Mouse (Mus musculus) embryonic facial prominence, embryonic 11.5 days (tissue): ENCODE measurements around the gene Krt87. TPM values are rescaled to one million over a fixed set of nuclear protein-coding genes. Genes with fewer than 3 reads are reported as not detected.

ENCODE experiments used
- ATAC-seq: fragments of 200-750 bp; cut with Nextera tagmentation; replicated peaks from 2 replicates; pipeline ENCODE4 v1.8.0; 2017; ENCODE audit warnings: low read depth; ENCODE audit not compliant: insufficient number of reproducible peaks, low FRiP score, low TSS enrichment
- DNase-seq: peaks from one replicate; pipeline ENCODE4 v3.0.0-alpha.2; 2015; ENCODE audit warnings: low spot score
- H3K27ac ChIP-seq: fragments of 300-500 bp; sonication (generic); replicated peaks from 2 replicates; pipeline ENCODE4 v1.5.1; 2014; ENCODE audit warnings: mild to moderate bottlenecking, low read depth, low read length, control low read depth
- H3K27me3 ChIP-seq: fragments of 300-500 bp; sonication (generic); 2 replicates; pipeline ENCODE4 v1.6.1; 2014; ENCODE audit warnings: mild to moderate bottlenecking, low read length, moderate library complexity, mixed read lengths; ENCODE audit not compliant: control insufficient read depth, insufficient read depth
- H3K36me3 ChIP-seq: fragments of 300-500 bp; sonication (generic); replicated peaks from 2 replicates; pipeline ENCODE4 v1.6.1; 2014; ENCODE audit warnings: low read depth, mild to moderate bottlenecking, low read length, moderate library complexity, mixed read lengths; ENCODE audit not compliant: control insufficient read depth, insufficient read depth
- H3K4me1 ChIP-seq: fragments of 300-500 bp; sonication (generic); 2 replicates; pipeline ENCODE4 v1.6.1; 2014; ENCODE audit warnings: low read length, mixed read lengths; ENCODE audit not compliant: control insufficient read depth, insufficient read depth
- H3K4me2 ChIP-seq: fragments of 300-500 bp; sonication (generic); 2 replicates; pipeline ENCODE4 v1.6.1; 2014; ENCODE audit warnings: low read depth, mild to moderate bottlenecking, control low read depth, low read length, moderate library complexity
- H3K4me3 ChIP-seq: fragments of 300-500 bp; sonication (generic); 2 replicates; pipeline ENCODE4 v1.5.1; 2014; ENCODE audit warnings: low read depth, low read length, control low read depth
- H3K9ac ChIP-seq: fragments of 300-500 bp; sonication (generic); replicated peaks from 2 replicates; pipeline ENCODE4 v1.6.1; 2014; ENCODE audit warnings: mild to moderate bottlenecking, control low read depth, low read length
- H3K9me3 ChIP-seq: fragments of 300-500 bp; sonication (generic); replicated peaks from 2 replicates; pipeline ENCODE4 v1.6.1; 2016; ENCODE audit warnings: mild to moderate bottlenecking, low read length, inconsistent platforms, mixed read lengths; ENCODE audit not compliant: control insufficient read depth
- WGBS: fragments of 180-500 bp; shearing (Covaris S2); extraction: QIAGEN DNeasy Blood & Tissue Kit; methylation state at CpG from one replicate; pipeline ENCODE4 v1.1.7; 2014; 5-methylcytosine and 5-hydroxymethylcytosine counted together
- polyA plus RNA-seq: library from polyadenylated mRNA; unstranded; fragments of >200 nt; fragmentation: Nextera tagmentation; extraction: Ambion mirVana; gene quantifications from 2 replicates; pipeline ENCODE4 v1.2.1, GENCODE M21; 2014

Krt87 gene
- polyA plus RNA-seq, 1 experiment from 2014 or later = 0.27 TPM

GRCm38 (mm10) chr15:101414807-101415565 is 23.6 kb downstream of the Krt87 start:
- Histone ChIP-seq H3K9me3 (no peaks in the 10 kb centered on the region), H3K27ac (no peak overlapping the region), H3K36me3 (no peaks in the 10 kb centered on the region), H3K9ac (no peak overlapping the region), H3K4me2 (no peak overlapping the region), H3K4me1 (0 out of 2 replicates have a peak, but pooled peaks cover 2% of the 10 kb centered on the region), H3K27me3 (peaks cover 12% of the 10 kb centered on the region; the same call in 1 of the 2 replicates), H3K4me3 (no peak overlapping the region)
- 36% methylated on average over 11 of the region's 11 CpGs for WGBS
- no peak for ATAC-seq
- DNase-seq = no peak

- Histone ChIP-seq H3K27ac (no peak overlapping the region), H3K27me3 (peaks cover 12% of the 10 kb centered on the region; the same call in 1 of the 2 replicates), H3K4me1 (0 out of 2 replicates have a peak, but pooled peaks cover 2% of the 10 kb centered on the region), H3K4me3 (no peak overlapping the region), H3K4me2 (no peak overlapping the region), H3K9me3 (no peaks in the 10 kb centered on the region), H3K36me3 (no peaks in the 10 kb centered on the region), H3K9ac (no peak overlapping the region)
- DNase-seq (no peak), ATAC-seq (no peak)
- WGBS = 23% methylated on average over 7 of the region's 7 CpGs
Measured at GRCm38 (mm10) chr15:101413916-101414635, 24.5 kb downstream of the Krt87 start.

- Histone ChIP-seq H3K27ac (no peak overlapping the region), H3K9ac (no peak overlapping the region), H3K4me1 (0 out of 2 replicates have a peak, but pooled peaks cover 2% of the 10 kb centered on the region), H3K4me2 (peak overlapping the region; percentile 27; the same call in 1 of the 2 replicates), H3K9me3 (no peaks in the 10 kb centered on the region), H3K4me3 (no peak overlapping the region), H3K36me3 (no peaks in the 10 kb centered on the region), H3K27me3 (peaks cover 12% of the 10 kb centered on the region; the same call in 1 of the 2 replicates)
- no peak for DNase-seq
- WGBS = 22% methylated on average over 28 of the region's 31 CpGs
- ATAC-seq = no peak
Measured at GRCm38 (mm10) chr15:101412188-101412587, 26.4 kb downstream of the Krt87 start.

GRCm38 (mm10) chr15:101410775-101411174 is 27.8 kb downstream of the Krt87 start, which contains the start of gene Krt7:
Gene Krt7 (plus strand): TSS chr15:101411043.
- Histone ChIP-seq H3K27ac (no peak within 1 kb of the TSS), H3K4me2 (no peak within 1 kb of the TSS), H3K9ac (no peak within 1 kb of the TSS), H3K4me1 (0 out of 2 replicates have a peak, but pooled peaks cover 2% of the 10 kb centered on the region), H3K27me3 (peaks cover 12% of the 10 kb centered on the region; the same call in 1 of the 2 replicates), H3K9me3 (no peaks in the 10 kb centered on the region), H3K36me3 (no peaks in the 10 kb centered on the region), H3K4me3 (no peak within 1 kb of the TSS)
- DNase-seq (peak; percentile 22), ATAC-seq (no peak)
- 43% methylated on average over 2 of the region's 2 CpGs for WGBS

GRCm38 (mm10) chr15:101398269-101398668 is 40.3 kb downstream of the Krt87 start:
- no peak for ATAC-seq
- Histone ChIP-seq H3K27ac (no peak overlapping the region), H3K27me3 (no peaks in the 10 kb centered on the region), H3K36me3 (no peaks in the 10 kb centered on the region), H3K4me2 (no peak overlapping the region), H3K9me3 (no peaks in the 10 kb centered on the region), H3K4me3 (no peak overlapping the region), H3K4me1 (no peaks in the 10 kb centered on the region), H3K9ac (no peak overlapping the region)
- WGBS = 86% methylated on average over 8 of the region's 8 CpGs
- DNase-seq = no peak

- DNase-seq = no peak
- H3K9me3 ChIP-seq = no peaks in the 10 kb centered on the region
- H3K4me2 ChIP-seq = no peak overlapping the region
- no peaks in the 10 kb centered on the region for H3K4me1 ChIP-seq
- ATAC-seq = no peak
- H3K27ac ChIP-seq = no peak overlapping the region
- 90% methylated on average over 2 of the region's 2 CpGs for WGBS
- no peaks in the 10 kb centered on the region for H3K27me3 ChIP-seq
- H3K36me3 ChIP-seq = no peaks in the 10 kb centered on the region
- H3K9ac ChIP-seq = no peak overlapping the region
- H3K4me3 ChIP-seq = no peak overlapping the region
Measured at GRCm38 (mm10) chr15:101397683-101398082, 40.9 kb downstream of the Krt87 start.

- Histone ChIP-seq H3K4me3 (no peak overlapping the region), H3K4me2 (no peak overlapping the region), H3K27ac (no peak overlapping the region), H3K36me3 (no peaks in the 10 kb centered on the region), H3K9ac (no peak overlapping the region), H3K9me3 (no peaks in the 10 kb centered on the region), H3K4me1 (no peaks in the 10 kb centered on the region), H3K27me3 (no peaks in the 10 kb centered on the region)
- ATAC-seq (no peak), DNase-seq (no peak)
- 61% methylated on average over 3 of the region's 3 CpGs for WGBS
Measured at GRCm38 (mm10) chr15:101396921-101397320, 41.7 kb downstream of the Krt87 start.

- DNase-seq (no peak), ATAC-seq (no peak)
- Histone ChIP-seq H3K36me3 (no peaks in the 10 kb centered on the region), H3K4me2 (no peak overlapping the region), H3K4me1 (no peaks in the 10 kb centered on the region), H3K27ac (no peak overlapping the region), H3K27me3 (no peaks in the 10 kb centered on the region), H3K9me3 (no peaks in the 10 kb centered on the region), H3K9ac (no peak overlapping the region), H3K4me3 (no peak overlapping the region)
- 63% methylated on average over 7 of the region's 7 CpGs for WGBS
Measured at GRCm38 (mm10) chr15:101396466-101396865, 42.1 kb downstream of the Krt87 start.
